8 mouse cellular contexts compared by ENCODE assay signal in genomic region chr6:129423734-129424072, GRCm38 (mm10). TPM values are rescaled to one million over a fixed set of nuclear protein-coding genes. Genes with fewer than 3 reads are reported as not detected.
DNase-seq lines count a peak whose midpoint lies in the region; ATAC-seq and TF ChIP-seq lines count a peak whose summit lies in the region.

No protein-coding gene starts in this region.

- DNase-seq in 3134 (ENCODE audit: extremely low read depth, insufficient read length, low spot score): peak; percentile 34
- DNase-seq in adrenal gland, postnatal 25 days: peak; percentile 75
- peak; percentile 72 to 83 for DNase-seq in heart, adult 9 months (ENCODE audit: low spot score in 2 of 2)
- DNase-seq in limb, embryonic 14.5 days (ENCODE audit: low spot score): peak; percentile 67
- peak; percentile 30 to 65 for DNase-seq in monocyte, adult 2 months (ENCODE audit: low read depth in 1 of 2, low spot score in 2 of 2)
- peak; percentile 11 to 44 for DNase-seq in spleen, postnatal 36 days (ENCODE audit: low spot score in 2 of 2)

- H3K4me3 ChIP-seq in embryonic facial prominence, embryonic 12.5 days: no peak overlapping the region
- H3K4me3 ChIP-seq in kidney, embryonic 14.5 days (ENCODE audit: low read length): no peak overlapping the region
- no peak overlapping the region for H3K4me3 ChIP-seq in limb, embryonic 14.5 days (replicated peaks; ENCODE audit: low read length)

- H3K27me3 ChIP-seq in embryonic facial prominence, embryonic 12.5 days: no peaks in the 10 kb centered on the region
- H3K27me3 ChIP-seq in kidney, embryonic 14.5 days (ENCODE audit: control insufficient read depth, insufficient read depth, low read length): no peaks in the 10 kb centered on the region
- H3K27me3 ChIP-seq in limb, embryonic 14.5 days (ENCODE audit: control insufficient read depth, insufficient read depth, low read length): no peaks in the 10 kb centered on the region

- no peaks in the 10 kb centered on the region for H3K9me3 ChIP-seq in embryonic facial prominence, embryonic 12.5 days
- H3K9me3 ChIP-seq in kidney, embryonic 14.5 days (ENCODE audit: control insufficient read depth, low read length): no peaks in the 10 kb centered on the region
- no peaks in the 10 kb centered on the region for H3K9me3 ChIP-seq in limb, embryonic 14.5 days (ENCODE audit: control insufficient read depth, low read length)

- ATAC-seq in embryonic facial prominence, embryonic 12.5 days (ENCODE audit: insufficient number of reproducible peaks, insufficient read depth, low FRiP score, low TSS enrichment): peak; percentile 41; the same call in 1 of the 2 replicates
- ATAC-seq in kidney, embryonic 14.5 days (ENCODE audit: low FRiP score, low TSS enrichment): peak; percentile 87
- peak; percentile 64 for ATAC-seq in limb, embryonic 14.5 days (ENCODE audit: low FRiP score, low read depth)

- no peak overlapping the region for H3K27ac ChIP-seq in embryonic facial prominence, embryonic 12.5 days
- H3K27ac ChIP-seq in kidney, embryonic 14.5 days (ENCODE audit: low read depth, low read length): 0 out of 2 replicates have a peak overlapping the region, but pooled peaks have one; percentile 17
- no peak overlapping the region for H3K27ac ChIP-seq in limb, embryonic 14.5 days (replicated peaks; ENCODE audit: low read depth, low read length)

- TF ChIP-seq POLR2A in limb, embryonic 14.5 days (IDR thresholded peaks at IDR 0.05; ENCODE audit: borderline replicate concordance, extremely low read depth, insufficient read depth, insufficient read length): no peak

- 8% methylated on average over 1 of the region's 1 CpGs for WGBS in embryonic facial prominence, embryonic 12.5 days
- 24% methylated on average over 1 of the region's 1 CpGs for WGBS in kidney, embryonic 14.5 days
- WGBS in limb, embryonic 14.5 days: 14% methylated on average over 1 of the region's 1 CpGs

- no peak overlapping the region for H3K9ac ChIP-seq in embryonic facial prominence, embryonic 12.5 days
- H3K9ac ChIP-seq in kidney, embryonic 14.5 days (ENCODE audit: low read depth, low read length): no peak overlapping the region
- no peak overlapping the region for H3K9ac ChIP-seq in limb, embryonic 14.5 days (ENCODE audit: low read depth, low read length, severe bottlenecking)

- H3K4me1 ChIP-seq in embryonic facial prominence, embryonic 12.5 days: peaks cover 5% of the 10 kb centered on the region
- no peaks in the 10 kb centered on the region for H3K4me1 ChIP-seq in kidney, embryonic 14.5 days (ENCODE audit: control insufficient read depth, insufficient read depth, low read length)
- H3K4me1 ChIP-seq in limb, embryonic 14.5 days (ENCODE audit: control insufficient read depth, insufficient read depth, low read length): peaks cover 8% of the 10 kb centered on the region

- no peaks in the 10 kb centered on the region for H3K36me3 ChIP-seq in embryonic facial prominence, embryonic 12.5 days
- H3K36me3 ChIP-seq in kidney, embryonic 14.5 days (ENCODE audit: control insufficient read depth, insufficient read depth, low read length): no peaks in the 10 kb centered on the region
- H3K36me3 ChIP-seq in limb, embryonic 14.5 days (ENCODE audit: control insufficient read depth, insufficient read depth, low read length): no peaks in the 10 kb centered on the region

- H3K4me2 ChIP-seq in embryonic facial prominence, embryonic 12.5 days (replicated peaks): no peak overlapping the region
- H3K4me2 ChIP-seq in kidney, embryonic 14.5 days (replicated peaks; ENCODE audit: low read depth, low read length): no peak overlapping the region
- no peak overlapping the region for H3K4me2 ChIP-seq in limb, embryonic 14.5 days (replicated peaks; ENCODE audit: low read depth, low read length, severe bottlenecking)

RNA-seq across cellular contexts. Expression of gene Clec9a, which starts 15.0 kb away (rescaled TPM):
- total RNA-seq in adrenal gland, postnatal 25 days (2021): 0.30 TPM in 1 of 2 replicates, not detected in the other
- 0.13 and 0.14 TPM in 2 replicates for polyA plus RNA-seq in embryonic facial prominence, embryonic 12.5 days (2016; fragmentation: Nextera tagmentation; extraction: Ambion mirVana)
- 0.41 and 0.45 TPM in 2 replicates for polyA plus RNA-seq in kidney, embryonic 14.5 days (2014; fragmentation: Nextera tagmentation; extraction: Ambion mirVana)
- polyA plus RNA-seq in limb, embryonic 14.5 days (2012; rRNA removed): 0.08 and 0.13 TPM in 2 replicates
- 0.07 and 0.19 TPM in 2 replicates for polyA plus RNA-seq in limb, embryonic 14.5 days (2014; fragmentation: Nextera tagmentation; extraction: Ambion mirVana)

RNA-seq across cellular contexts. Expression of gene Clec1b, which starts 26.6 kb away (rescaled TPM):
- total RNA-seq in adrenal gland, postnatal 25 days (2021): 0.39 and 0.43 TPM in 2 replicates
- 5.0 and 6.0 TPM in 2 replicates for polyA plus RNA-seq in embryonic facial prominence, embryonic 12.5 days (2016; fragmentation: Nextera tagmentation; extraction: Ambion mirVana)
- polyA plus RNA-seq in kidney, embryonic 14.5 days (2014; fragmentation: Nextera tagmentation; extraction: Ambion mirVana): 2.5 and 4.7 TPM in 2 replicates
- 0.59 and 0.78 TPM in 2 replicates for polyA plus RNA-seq in limb, embryonic 14.5 days (2012; rRNA removed)
- polyA plus RNA-seq in limb, embryonic 14.5 days (2014; fragmentation: Nextera tagmentation; extraction: Ambion mirVana): 1.2 and 1.3 TPM in 2 replicates

RNA-seq across cellular contexts. Expression of gene Clec1a, which starts 28.1 kb away (rescaled TPM):
- total RNA-seq in adrenal gland, postnatal 25 days (2021): 4.8 and 6.5 TPM in 2 replicates
- 1.9 TPM in 2 replicates for polyA plus RNA-seq in embryonic facial prominence, embryonic 12.5 days (2016; fragmentation: Nextera tagmentation; extraction: Ambion mirVana)
- 5.8 and 6.2 TPM in 2 replicates for polyA plus RNA-seq in kidney, embryonic 14.5 days (2014; fragmentation: Nextera tagmentation; extraction: Ambion mirVana)
- 0.97 and 1.3 TPM in 2 replicates for polyA plus RNA-seq in limb, embryonic 14.5 days (2012; rRNA removed)
- 2.5 and 3.1 TPM in 2 replicates for polyA plus RNA-seq in limb, embryonic 14.5 days (2014; fragmentation: Nextera tagmentation; extraction: Ambion mirVana)

RNA-seq across cellular contexts. Expression of gene Clec12b, which starts 38.0 kb away (rescaled TPM):
- total RNA-seq in adrenal gland, postnatal 25 days (2021): not detected in 2 replicates
- polyA plus RNA-seq in embryonic facial prominence, embryonic 12.5 days (2016; fragmentation: Nextera tagmentation; extraction: Ambion mirVana): not detected in 2 replicates
- polyA plus RNA-seq in kidney, embryonic 14.5 days (2014; fragmentation: Nextera tagmentation; extraction: Ambion mirVana): not detected in 2 replicates
- 0.06 and 0.14 TPM in 2 replicates for polyA plus RNA-seq in limb, embryonic 14.5 days (2012; rRNA removed)
- not detected in 2 replicates for polyA plus RNA-seq in limb, embryonic 14.5 days (2014; fragmentation: Nextera tagmentation; extraction: Ambion mirVana)

Comparison
In these comparisons a context has a peak if more than half of its experiments do, and no peak if none do; other contexts are left out.
1. DNase-seq: peak in every context shown above with its lines; median percentile 78 in heart, adult 9 months; 75 in adrenal gland, postnatal 25 days; 67 in limb, embryonic 14.5 days; 48 in monocyte, adult 2 months; 34 in 3134; 28 in spleen, postnatal 36 days.